Mouse (Mus musculus) midbrain, embryonic 16.5 days (tissue): ENCODE results near the gene Krt2. TPM values are rescaled to one million over a fixed set of nuclear protein-coding genes. Genes with fewer than 3 reads are reported as not detected.
A peak's percentile ranks its signal among the peaks of the same experiment; 100 is the strongest.

Experiments used
- ATAC-seq: fragments of 200-750 bp; cut with Nextera tagmentation; 2 replicates; pipeline ENCODE4 v1.8.0; 2017; ENCODE audit warnings: moderate TSS enrichment
- H3K27ac ChIP-seq: fragments of 300-500 bp; sonication (generic); 2 replicates; pipeline ENCODE4 v1.5.1; 2014; ENCODE audit warnings: mild to moderate bottlenecking, low read length, mixed read lengths
- H3K27me3 ChIP-seq: fragments of 300-500 bp; sonication (generic); 2 replicates; pipeline ENCODE4 v1.6.1; 2014; ENCODE audit warnings: low read depth, low read length, mixed read lengths; ENCODE audit not compliant: control insufficient read depth, insufficient read depth
- H3K36me3 ChIP-seq: fragments of 300-500 bp; sonication (generic); 2 replicates; pipeline ENCODE4 v1.6.1; 2014; ENCODE audit warnings: mild to moderate bottlenecking, low read length, moderate library complexity, mixed read lengths; ENCODE audit not compliant: control insufficient read depth, insufficient read depth
- H3K4me1 ChIP-seq: fragments of 300-500 bp; sonication (generic); 2 replicates; pipeline ENCODE4 v1.6.1; 2014; ENCODE audit warnings: mild to moderate bottlenecking, low read length, mixed read lengths; ENCODE audit not compliant: control insufficient read depth, insufficient read depth
- H3K4me2 ChIP-seq: fragments of 300-500 bp; sonication (generic); 2 replicates; pipeline ENCODE4 v1.6.1; 2014; ENCODE audit warnings: mild to moderate bottlenecking, low read length, mixed read lengths
- H3K4me3 ChIP-seq: fragments of 300-500 bp; sonication (generic); 2 replicates; pipeline ENCODE4 v1.5.1; 2014; ENCODE audit warnings: low read depth, mild to moderate bottlenecking, low read length, moderate library complexity, mixed read lengths
- H3K9ac ChIP-seq: fragments of 300-500 bp; sonication (generic); 2 replicates; pipeline ENCODE4 v1.6.1; 2014; ENCODE audit warnings: low read depth, low read length, mixed read lengths
- H3K9me3 ChIP-seq: fragments of 300-500 bp; sonication (generic); replicated peaks from 2 replicates; pipeline ENCODE4 v1.6.1; 2014; ENCODE audit warnings: mild to moderate bottlenecking, low read length, mixed read lengths; ENCODE audit not compliant: control insufficient read depth, poor library complexity, severe bottlenecking
- WGBS: fragments of 180-500 bp; shearing (Covaris S2); extraction: QIAGEN DNeasy Blood & Tissue Kit; methylation state at CpG from one replicate; pipeline ENCODE4 v1.1.7; 2014; 5-methylcytosine and 5-hydroxymethylcytosine counted together
- polyA plus RNA-seq: library from polyadenylated mRNA; unstranded; fragments of >200 nt; fragmentation: Nextera tagmentation; extraction: Ambion mirVana; gene quantifications from 2 replicates; pipeline ENCODE4 v1.2.1, GENCODE M21; 2015

The Krt2 gene
- polyA plus RNA-seq, 1 experiment from 2014 or later, result not detected

DNA sequence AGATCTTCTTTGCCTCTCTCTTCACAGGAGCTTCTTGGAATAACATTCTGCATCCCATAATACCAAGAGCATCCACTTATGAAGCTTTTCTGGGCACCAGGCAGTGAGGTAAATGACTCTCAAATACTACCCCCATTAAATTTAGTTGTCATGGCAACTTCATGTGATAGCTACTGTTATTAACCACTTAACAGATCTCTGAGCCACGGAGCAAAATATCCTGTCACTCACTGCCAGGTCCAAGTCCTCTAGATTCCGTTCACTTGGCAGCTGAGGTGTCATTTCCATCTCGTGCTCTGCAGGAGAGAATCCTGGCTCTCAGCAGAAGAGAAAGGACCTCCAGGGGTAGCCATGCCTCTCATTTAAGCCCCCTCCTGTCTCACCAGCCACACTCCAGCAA lies 27.1 kb downstream of the Krt2 start:
- H3K36me3 ChIP-seq, result no peaks in the 10 kb centered on the region
- no peaks in the 10 kb centered on the region for H3K9me3 ChIP-seq
- peak; percentile 48; the same call in 1 of the 2 replicates for ATAC-seq
- H3K27ac ChIP-seq, result peak overlapping the region; percentile 34; the same call in 1 of the 2 replicates
- H3K4me2 ChIP-seq, result no peak overlapping the region
- 12% methylated on average over 3 of the region's 3 CpGs for WGBS
- H3K9ac ChIP-seq, result no peak overlapping the region
- peaks cover 11% of the 10 kb centered on the region for H3K4me1 ChIP-seq
- no peak overlapping the region for H3K4me3 ChIP-seq
- H3K27me3 ChIP-seq, result no peaks in the 10 kb centered on the region

GRCm38 (mm10) chr15:101786360-101786759 lies 31.6 kb downstream of the Krt2 start, which contains the start of gene Krt72:
Gene Krt72 (minus strand): TSS chr15:101786460.
- Histone ChIP-seq H3K27ac (no peak within 1 kb of the TSS), H3K9me3 (no peaks in the 10 kb centered on the region), H3K4me3 (no peak within 1 kb of the TSS), H3K36me3 (no peaks in the 10 kb centered on the region), H3K4me2 (no peak within 1 kb of the TSS), H3K4me1 (peaks cover 11% of the 10 kb centered on the region), H3K9ac (no peak within 1 kb of the TSS), H3K27me3 (no peaks in the 10 kb centered on the region)
- 87% methylated on average over 18 of the region's 18 CpGs for WGBS
- ATAC-seq, result no peak

- H3K9ac ChIP-seq, result no peak overlapping the region
- no peak overlapping the region for H3K4me2 ChIP-seq
- no peak overlapping the region for H3K27ac ChIP-seq
- no peaks in the 10 kb centered on the region for H3K36me3 ChIP-seq
- no peaks in the 10 kb centered on the region for H3K4me1 ChIP-seq
- no peak for ATAC-seq
- H3K4me3 ChIP-seq, result no peak overlapping the region
- H3K27me3 ChIP-seq, result no peaks in the 10 kb centered on the region
- no peaks in the 10 kb centered on the region for H3K9me3 ChIP-seq
- WGBS, result 82% methylated on average over 10 of the region's 10 CpGs
Measured at GRCm38 (mm10) chr15:101773420-101773819, 44.5 kb downstream of the Krt2 start.

- H3K4me3 ChIP-seq, result no peak overlapping the region
- H3K4me2 ChIP-seq, result no peak overlapping the region
- H3K36me3 ChIP-seq, result no peaks in the 10 kb centered on the region
- no peak overlapping the region for H3K9ac ChIP-seq
- H3K27ac ChIP-seq, result no peak overlapping the region
- H3K27me3 ChIP-seq, result no peaks in the 10 kb centered on the region
- ATAC-seq, result peak; percentile 84
- 8% methylated on average over 5 of the region's 5 CpGs for WGBS
- H3K9me3 ChIP-seq, result no peaks in the 10 kb centered on the region
- no peaks in the 10 kb centered on the region for H3K4me1 ChIP-seq
Measured at GRCm38 (mm10) chr15:101772711-101773081, 45.3 kb downstream of the Krt2 start.

DNA sequence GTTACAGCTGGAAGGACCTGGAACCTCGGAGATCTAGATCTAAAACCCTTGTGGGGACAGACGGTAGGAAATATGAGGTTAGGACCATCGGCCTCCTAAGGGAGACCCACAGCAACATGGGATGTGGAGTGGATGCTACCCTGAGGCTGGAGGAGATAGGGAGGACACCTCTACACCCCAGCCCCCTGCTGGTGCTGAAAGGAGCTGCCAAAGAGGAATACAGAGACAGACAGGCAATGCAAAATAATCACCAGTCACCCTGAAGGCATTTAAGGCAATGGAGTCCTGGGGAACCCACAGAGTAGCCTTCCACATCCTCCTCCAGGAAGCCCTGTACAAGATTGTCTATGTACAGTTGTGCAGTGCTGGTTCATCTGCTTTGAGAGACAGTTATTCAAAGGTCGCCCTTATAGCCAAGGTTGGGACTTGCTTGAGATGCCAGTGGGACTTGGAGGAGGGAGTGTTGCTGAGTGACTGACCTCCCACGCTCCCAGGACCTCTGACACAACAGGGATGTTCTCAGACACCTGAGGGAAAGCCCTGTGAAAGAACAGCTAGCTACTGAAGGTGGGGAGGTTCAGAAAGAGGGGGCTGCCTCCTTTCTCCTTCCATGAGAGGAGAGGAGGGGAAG lies 45.8 kb downstream of the Krt2 start:
- H3K27ac ChIP-seq, result no peak overlapping the region
- ATAC-seq, result no peak
- H3K9me3 ChIP-seq, result no peaks in the 10 kb centered on the region
- H3K36me3 ChIP-seq, result no peaks in the 10 kb centered on the region
- H3K27me3 ChIP-seq, result no peaks in the 10 kb centered on the region
- H3K4me1 ChIP-seq, result no peaks in the 10 kb centered on the region
- H3K4me3 ChIP-seq, result no peak overlapping the region
- H3K9ac ChIP-seq, result no peak overlapping the region
- H3K4me2 ChIP-seq, result no peak overlapping the region
- 73% methylated on average over 5 of the region's 5 CpGs for WGBS

DNA sequence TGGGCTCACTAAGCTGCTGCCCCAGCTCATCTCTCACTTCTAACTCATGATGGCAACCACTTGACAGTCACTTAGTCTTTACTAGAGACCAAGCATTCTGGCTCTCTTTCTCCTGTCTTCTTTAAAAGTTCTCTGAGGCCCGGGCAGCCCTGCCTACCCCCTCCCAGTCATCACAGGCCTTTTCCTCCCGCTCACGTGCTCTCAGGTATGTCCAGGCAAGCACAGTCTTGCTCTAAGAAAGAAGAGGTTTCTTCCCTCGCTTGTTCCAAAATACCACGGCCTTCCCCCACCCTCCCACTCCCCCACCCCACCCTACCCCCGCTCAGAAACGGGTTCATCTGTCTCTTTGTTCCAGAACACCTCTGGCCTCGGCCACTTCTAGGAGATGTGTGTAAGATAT lies 47.7 kb downstream of the Krt2 start:
- Histone ChIP-seq H3K27me3 (no peaks in the 10 kb centered on the region), H3K9ac (no peak overlapping the region), H3K4me2 (no peak overlapping the region), H3K4me3 (no peak overlapping the region), H3K27ac (no peak overlapping the region), H3K9me3 (no peaks in the 10 kb centered on the region), H3K4me1 (no peaks in the 10 kb centered on the region), H3K36me3 (no peaks in the 10 kb centered on the region)
- no peak for ATAC-seq
- 49% methylated on average over 8 of the region's 8 CpGs for WGBS

Other genes starting within 250 kb of the Krt2 start
- 0.07 and 0.08 TPM in 2 replicates for gene Krt75, start 244.3 kb downstream of the Krt2 start, polyA plus RNA-seq
- gene Gm5414, start 190.0 kb downstream of the Krt2 start, polyA plus RNA-seq, result not detected in 2 replicates
- not detected in 2 replicates for gene Gm5478, start 170.8 kb downstream of the Krt2 start, polyA plus RNA-seq
- not detected in 2 replicates for gene Krt6b, start 137.9 kb downstream of the Krt2 start, polyA plus RNA-seq
- not detected in 2 replicates for gene Krt6a, start 123.9 kb downstream of the Krt2 start, polyA plus RNA-seq
- gene Krt5, start 105.3 kb downstream of the Krt2 start, polyA plus RNA-seq, result 0.08 TPM in 1 of 2 replicates, not detected in the other
- 0.09 and 0.21 TPM in 2 replicates for gene Krt71, start 75.1 kb downstream of the Krt2 start, polyA plus RNA-seq
- gene Krt72, start 31.7 kb downstream of the Krt2 start, polyA plus RNA-seq, result not detected in 2 replicates
- 0.31 and 0.43 TPM in 2 replicates for gene Krt73, start 15.8 kb downstream of the Krt2 start, polyA plus RNA-seq
- 14.5 and 14.7 TPM in 2 replicates for gene Krt1, start 32.6 kb upstream of the Krt2 start, polyA plus RNA-seq
- 0.45 and 0.73 TPM in 2 replicates for gene Krt77, start 51.5 kb upstream of the Krt2 start, polyA plus RNA-seq
- 0.13 TPM in 1 of 2 replicates, not detected in the other for gene Krt76, start 74.8 kb upstream of the Krt2 start, polyA plus RNA-seq
- not detected in 2 replicates for gene Krt4, start 106.6 kb upstream of the Krt2 start, polyA plus RNA-seq
- 0.25 and 0.51 TPM in 2 replicates for gene Krt79, start 122.2 kb upstream of the Krt2 start, polyA plus RNA-seq
- gene Krt78, start 136.1 kb upstream of the Krt2 start, polyA plus RNA-seq, result not detected in 2 replicates
- gene Krt8, start 186.3 kb upstream of the Krt2 start, polyA plus RNA-seq, result 2.2 TPM in 2 replicates
- gene Krt18, start 210.0 kb upstream of the Krt2 start, polyA plus RNA-seq, result 3.8 and 5.1 TPM in 2 replicates